Mouse (Mus musculus): ENCODE results near the gene Ms4a12.
"Not testable (repeated sequence)": the region's sequence is repeated elsewhere in the genome, so short reads cannot be mapped to it uniquely, and the experiment has no call there.

The Ms4a12 gene

DNA sequence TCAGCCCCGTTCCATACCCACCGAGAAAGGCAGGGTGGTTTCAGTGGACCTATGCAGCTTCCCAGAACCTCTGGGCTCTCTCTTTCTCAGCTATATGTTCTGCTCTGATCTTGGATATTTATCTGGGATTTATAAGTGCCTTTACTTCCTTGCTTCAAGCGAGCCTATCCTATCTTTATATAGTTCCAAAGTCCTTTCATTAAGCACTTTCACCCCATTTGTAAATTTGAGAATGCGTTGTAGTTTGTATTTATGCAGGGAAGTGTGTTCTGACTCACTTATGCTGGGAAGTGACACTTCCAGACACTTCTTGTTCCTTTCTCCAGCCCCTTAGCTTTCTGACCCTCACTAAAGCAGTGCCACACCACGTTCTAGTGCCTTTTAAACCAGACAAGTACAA, at the start of gene Ms4a12:
Gene Ms4a12, minus strand, starts transcription at position 101 of the 400 bp plus-strand sequence.
- DNase-seq (ENCODE audit: low spot score in 2 of 2), result no peak

DNA sequence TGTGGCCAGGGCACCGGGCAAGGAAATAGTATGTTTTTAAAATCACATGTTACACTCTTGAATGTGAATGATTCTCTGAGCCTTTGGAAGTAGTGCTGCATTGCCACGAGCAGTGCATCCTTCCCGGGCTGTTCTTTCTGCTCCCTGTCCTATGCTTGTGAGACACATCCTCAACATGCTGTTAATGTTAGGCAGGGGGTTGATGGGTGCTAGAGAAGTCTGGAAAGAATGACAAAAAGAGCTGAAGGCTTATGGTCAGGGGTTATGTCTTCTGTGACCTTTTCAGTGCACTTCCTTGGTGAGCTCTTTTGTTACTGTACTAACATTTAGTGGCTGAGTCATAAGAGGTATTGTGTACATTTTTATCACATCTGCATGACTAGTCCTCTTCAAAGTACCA, 48.0 kb upstream of the Ms4a12 start:
- no peak for DNase-seq (ENCODE audit: low spot score in 2 of 2)

DNA sequence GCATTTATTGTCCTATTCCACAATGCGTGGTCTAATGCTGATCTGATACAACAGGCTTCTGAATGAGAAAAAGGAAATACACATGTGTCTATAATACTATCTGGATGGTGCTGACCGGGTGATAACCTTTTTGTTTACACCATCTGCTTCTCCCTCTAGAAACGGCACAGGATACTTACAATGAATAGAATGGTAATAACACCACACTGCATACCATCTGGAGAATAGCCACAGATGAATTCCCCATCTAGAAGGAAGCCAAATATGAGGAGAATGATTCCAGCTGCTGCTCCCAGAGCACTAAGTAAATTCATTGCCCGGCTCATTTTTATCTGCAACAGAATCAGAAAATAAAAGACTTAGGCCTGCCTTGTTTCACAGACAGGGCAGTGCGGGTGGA, 44.2 kb upstream of the Ms4a12 start:
- DNase-seq (ENCODE audit: low spot score in 2 of 2), result no peak

DNA sequence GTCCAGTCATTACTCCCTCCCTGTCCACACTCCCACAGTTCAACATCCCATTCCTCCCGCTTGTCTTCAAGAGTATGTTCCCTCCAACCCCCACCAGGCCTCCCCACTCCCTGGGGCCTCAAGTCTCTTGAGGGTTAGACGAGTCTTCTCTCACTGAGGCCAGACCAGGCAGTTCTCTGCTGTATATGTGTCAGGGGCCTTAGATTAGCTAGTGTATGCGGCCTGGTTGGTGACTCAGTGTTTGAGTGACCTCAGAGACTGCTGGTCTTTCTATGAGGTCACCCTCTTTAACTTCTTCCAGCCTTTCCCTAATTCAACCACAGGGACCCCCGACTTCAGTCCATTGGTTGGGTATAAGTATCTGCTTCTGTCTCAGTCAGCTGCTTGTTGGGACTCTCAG, 34.7 kb upstream of the Ms4a12 start:
- DNase-seq (ENCODE audit: low spot score in 2 of 2), result no peak

DNA sequence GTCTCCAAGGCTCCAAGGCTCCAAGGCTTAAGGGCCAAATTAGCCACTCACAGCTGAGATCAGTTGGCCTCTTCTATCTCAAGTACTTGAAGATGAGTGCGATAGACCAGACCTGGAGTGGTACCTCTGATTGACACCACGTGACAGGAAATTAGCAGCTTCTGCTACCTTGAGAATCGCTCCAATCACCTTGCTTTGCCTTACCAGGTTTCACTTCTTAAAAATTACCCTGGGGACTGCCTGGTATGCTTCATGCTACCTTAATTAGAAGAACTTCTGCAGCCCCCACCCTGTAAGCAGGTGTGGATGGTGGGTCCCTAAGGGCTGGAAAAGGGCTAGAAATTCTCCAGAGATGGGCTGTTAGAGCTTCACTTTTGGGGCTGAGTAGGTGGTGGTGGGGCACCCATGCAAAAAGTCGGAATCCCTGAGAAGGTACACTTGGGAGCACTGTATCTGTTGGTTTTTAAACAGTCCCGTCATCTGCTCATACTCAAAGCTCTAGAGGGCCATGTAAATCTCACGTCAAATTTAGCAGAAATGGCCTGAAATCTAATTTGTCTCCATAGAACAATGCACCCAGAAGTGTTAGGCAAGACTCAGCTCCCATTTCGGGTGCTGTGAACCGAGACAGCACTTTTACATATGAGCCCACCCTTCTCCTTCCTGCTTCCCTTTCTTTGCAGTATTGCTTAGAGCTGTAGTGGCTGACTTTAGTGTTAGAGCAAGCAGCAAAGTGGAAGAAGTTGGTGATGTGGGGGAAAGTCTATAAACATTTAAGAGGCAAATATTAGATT, 34.0 kb upstream of the Ms4a12 start, which contains the start of gene Ms4a1:
Gene Ms4a1, minus strand, starts transcription at position 190 of the 794 bp plus-strand sequence.
- no peak for DNase-seq (ENCODE audit: low spot score in 2 of 2)

DNA sequence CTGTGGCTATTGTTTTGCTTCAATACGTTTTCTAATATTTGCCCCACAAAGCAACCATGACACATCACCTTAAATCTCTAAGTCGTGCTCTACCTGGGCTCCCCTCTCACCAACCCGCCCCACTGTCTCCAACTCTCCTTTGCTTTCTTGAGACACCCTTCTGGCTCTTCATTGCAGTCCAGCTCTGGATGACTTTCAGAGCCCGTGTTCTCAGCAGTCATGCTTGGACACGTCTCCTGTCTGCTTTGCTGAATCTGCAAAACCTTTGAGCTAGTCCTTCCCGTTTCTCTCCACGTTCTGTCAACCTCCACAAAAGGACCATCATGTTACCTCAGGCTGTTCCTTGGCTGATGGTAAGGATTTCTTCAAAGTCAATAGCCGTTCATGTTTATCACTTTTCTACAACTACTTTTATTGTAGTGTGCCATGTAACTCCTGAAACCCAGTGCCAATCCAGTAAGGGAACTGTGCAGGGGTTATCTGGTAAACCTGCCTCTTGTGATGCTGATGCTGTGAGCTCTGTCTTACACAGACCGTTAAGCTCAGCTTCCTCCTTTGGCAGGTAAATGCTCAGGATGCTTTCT, 32.4 kb upstream of the Ms4a12 start:
- DNase-seq (ENCODE audit: low spot score in 2 of 2), result no peak

DNA sequence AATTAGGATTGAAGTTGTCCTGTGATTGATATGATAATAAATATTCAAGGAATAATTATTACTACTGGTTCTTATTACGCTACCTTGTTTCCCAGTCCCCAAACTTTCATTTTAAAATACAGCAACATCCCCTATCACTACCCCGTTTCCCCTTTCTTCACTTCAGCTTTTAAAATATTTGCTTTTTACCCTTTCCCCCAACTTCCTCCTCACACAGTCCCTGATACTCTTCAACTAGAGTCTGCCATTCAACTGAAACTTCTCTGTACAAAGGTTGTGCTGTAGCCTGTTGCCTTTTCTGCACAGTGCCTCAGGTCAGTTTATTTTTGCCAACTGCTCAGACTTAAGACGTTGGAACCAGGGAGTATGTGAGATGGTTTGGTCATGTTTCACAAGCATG, 31.3 kb upstream of the Ms4a12 start:
- DNase-seq (ENCODE audit: low spot score in 2 of 2), result no peak

DNA sequence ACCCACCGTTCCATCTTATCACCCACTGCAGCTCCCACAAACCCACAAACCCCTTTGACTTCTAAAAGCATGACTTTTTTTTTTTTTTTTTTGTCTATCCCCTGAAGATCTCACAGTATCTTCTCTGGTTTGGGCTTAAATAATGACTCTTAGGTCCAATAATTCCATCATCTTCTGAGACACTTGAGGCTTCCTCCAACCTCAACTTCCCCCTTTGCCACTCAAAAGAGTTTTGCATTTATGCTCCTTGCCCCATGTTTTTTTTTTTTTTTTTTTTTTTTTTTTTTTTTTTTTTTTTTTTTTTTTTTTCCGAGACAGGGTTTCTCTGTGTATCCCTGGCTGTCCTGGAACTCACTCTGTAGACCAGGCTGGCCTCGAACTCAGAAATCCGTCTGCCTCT, 30.7 kb upstream of the Ms4a12 start:
- not testable (repeated sequence) for DNase-seq (ENCODE audit: low spot score in 2 of 2)

DNA sequence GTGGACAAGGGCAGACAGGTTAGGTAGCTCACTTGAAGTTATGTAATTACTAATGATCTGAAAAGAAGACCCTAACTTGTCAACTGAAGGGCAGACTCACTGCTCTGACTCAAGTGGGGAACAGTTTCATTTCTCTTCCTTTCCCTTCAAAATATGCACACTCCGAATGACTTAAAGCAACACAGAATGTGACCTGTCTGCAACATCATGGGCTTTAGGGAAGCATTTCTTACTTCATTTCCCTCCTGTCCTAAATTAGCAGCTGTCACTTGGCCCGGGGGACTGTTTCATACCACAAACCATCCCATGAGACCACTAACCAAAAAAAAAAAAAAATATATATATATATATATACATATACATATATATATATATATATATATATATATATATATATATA, 29.3 kb upstream of the Ms4a12 start:
- no peak for DNase-seq (ENCODE audit: low spot score in 2 of 2)

DNA sequence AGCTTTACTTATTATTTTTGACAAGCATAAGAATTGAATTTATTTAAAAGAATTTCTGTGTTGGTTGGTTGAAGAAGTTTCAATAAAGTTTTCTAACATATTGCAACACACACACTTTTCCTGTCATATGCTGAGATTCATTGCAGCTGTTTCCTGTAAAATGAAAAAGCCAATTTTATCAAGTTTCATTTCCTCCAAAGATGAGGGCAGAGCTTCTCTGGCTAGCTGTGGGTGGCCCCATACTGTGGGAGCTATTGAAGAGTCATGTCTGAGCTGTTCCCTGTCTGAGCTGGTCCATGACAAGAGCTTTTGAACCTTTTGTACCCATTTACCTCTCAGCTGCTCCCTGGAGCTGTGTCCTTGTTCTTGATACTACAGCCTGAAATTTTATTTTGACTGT, 12.0 kb upstream of the Ms4a12 start:
- no peak for DNase-seq (ENCODE audit: low spot score in 2 of 2)

DNA sequence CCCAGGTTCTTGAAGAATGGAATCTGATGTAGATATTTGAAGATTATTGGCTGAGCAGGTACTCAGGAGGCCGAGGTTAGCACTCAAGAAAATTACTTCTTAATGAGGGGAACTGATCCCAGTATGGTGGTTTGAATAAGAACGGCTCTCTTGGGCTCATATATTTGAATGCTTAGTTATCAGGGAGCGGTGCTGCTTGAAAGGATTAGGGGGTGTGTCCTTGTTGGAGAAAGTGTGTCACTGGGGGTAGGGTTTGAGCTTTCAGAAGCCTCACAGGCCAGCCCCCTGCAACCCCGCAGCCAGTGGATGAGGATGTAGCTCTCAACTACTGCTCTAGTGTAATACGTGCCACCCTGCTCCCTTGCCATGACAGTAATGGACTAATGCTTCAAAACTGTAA, 10.3 kb upstream of the Ms4a12 start:
- DNase-seq (ENCODE audit: low spot score in 2 of 2), result no peak

DNA sequence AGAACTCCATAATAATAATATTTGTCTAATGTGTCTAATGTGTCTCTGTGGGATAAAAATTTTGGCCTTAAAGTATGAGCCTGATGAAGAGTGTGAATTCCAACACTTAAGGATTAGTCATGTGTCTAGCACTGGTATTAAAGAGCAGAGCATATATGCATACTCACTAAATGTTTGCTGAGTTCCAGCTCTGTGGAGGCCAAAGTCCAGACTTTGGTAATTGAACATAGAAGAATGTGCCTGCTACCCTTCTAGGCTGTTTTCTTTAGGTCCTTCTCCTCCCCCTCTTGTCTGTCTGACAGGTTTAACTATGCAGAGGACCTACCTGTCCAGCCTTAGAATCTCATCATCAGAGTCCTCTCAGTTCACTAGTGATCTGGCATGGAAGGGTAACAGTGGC, 3.6 kb upstream of the Ms4a12 start:
- DNase-seq (ENCODE audit: low spot score in 2 of 2), result no peak

DNA sequence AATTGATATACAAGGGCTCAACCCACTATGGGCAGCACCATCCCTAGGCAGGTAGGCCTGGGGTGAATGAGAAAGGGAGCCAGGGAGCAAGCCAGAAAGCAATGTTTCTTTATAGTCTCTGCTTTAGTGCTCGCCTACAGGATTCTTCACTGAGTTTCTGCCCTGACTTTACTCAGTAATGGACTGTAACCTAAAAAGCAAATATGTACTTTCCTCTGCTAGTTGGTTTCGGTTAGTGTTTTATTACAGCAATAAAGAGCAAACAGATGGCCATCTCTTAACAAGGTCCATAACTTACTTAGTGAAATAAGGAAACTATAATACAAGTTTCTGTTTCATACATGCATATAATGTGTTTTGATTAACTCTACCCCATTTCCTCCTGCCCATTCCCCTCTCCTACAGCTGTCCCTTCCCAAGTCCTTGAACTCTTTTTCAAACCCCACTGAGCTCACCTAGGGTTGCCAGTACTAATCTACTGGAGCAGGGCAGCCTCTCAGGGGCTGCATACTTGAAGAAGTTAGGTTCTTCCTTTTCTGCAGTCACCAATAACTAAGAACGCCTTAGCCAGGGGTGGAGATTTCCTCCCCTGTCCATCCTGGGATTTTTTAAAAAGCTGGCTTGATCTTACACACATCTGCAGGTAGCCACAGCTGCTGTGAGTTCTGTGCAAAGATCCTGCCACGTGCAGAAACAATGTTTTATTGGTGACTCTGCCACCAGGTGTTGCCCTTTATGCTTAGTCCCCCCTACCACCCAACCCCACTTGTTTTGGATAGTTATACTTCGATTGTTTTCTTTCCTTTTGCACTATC, 2.9 kb upstream of the Ms4a12 start:
- DNase-seq (ENCODE audit: low spot score in 2 of 2), result no peak

DNA sequence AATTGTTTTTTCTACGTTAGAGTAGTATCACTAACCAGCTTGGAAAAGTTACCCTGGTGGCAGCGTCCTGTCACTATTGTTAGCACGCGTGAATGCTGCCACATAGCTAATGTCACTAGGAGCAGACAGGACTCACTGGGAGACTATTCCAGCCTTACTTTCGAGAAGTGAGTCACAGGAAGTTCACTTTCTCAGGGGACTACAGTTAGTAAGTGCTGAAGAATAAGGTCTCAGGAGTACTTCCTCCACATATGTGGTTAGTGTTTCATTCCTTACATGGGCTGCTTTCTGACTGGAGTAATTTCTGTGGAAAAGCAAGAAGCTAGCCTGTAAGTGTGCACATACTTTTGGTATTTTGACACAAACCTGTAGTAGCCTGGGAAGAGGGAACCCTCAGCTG, 2.0 kb upstream of the Ms4a12 start:
- DNase-seq (ENCODE audit: low spot score in 2 of 2), result no peak

DNA sequence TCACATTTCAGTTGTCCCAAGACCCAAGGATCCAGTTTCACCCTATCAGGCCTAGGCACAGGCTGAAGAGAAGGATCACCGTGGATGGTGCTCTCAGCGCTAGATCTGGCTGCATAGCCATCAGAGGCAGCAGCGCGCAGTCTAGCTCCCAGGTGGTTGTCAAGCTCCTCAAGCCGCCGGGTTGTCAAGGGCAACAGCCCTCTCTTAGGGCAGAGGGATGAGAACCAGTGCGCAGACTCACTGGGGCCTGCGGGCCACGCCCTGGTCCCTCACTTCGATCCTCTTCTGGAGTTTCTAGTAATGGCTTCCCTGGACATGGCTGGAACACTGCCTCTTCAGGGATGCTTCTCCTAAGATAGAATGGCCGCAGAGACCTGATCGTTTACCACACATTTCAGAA, 35.7 kb downstream of the Ms4a12 start, which contains the start of gene Ms4a13:
Gene Ms4a13, minus strand, starts transcription at position 192 of the 400 bp plus-strand sequence.
- no peak for DNase-seq (ENCODE audit: low spot score in 2 of 2)

DNA sequence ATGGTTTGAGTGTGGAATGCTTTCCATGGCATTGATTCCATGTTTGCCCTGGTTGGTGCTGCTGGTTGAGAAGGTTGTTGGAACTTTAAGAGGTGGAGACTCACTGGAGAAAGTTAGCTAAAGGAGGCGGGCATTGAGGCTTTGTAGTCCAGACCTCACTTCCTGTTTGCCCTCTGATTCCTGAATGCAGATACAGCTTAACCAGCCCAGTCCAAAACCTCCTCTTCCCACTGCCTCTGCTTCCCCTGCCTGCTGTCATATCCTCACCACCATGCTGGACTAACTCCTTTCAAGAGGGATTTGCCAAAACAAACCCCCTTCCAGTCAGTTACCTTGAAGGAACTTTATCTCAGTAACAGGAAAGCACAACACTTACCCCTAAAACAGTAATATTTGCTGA, 39.7 kb downstream of the Ms4a12 start:
- DNase-seq (ENCODE audit: low spot score in 2 of 2), result no peak

DNA sequence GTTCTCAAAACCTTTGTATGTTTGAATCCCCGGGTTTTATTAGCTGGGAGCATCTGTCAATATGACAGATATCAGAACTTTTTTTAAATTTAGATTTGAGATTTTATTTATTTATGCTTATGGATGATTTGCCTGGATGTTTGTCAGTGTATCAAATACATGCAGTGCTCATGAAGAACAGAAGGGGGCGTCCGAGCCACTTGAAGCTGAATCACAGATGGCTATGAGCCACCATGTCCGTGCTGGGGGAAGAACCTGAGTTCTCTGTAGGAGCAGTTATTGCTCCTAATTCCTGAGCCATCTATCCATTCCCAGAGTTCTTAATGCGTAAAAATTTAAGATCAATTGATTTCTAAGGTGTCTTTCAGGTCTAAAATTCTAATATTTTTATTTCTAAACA, 48.1 kb downstream of the Ms4a12 start:
- peak in 1 of 2 experiments; percentile 14 for DNase-seq (ENCODE audit: low spot score in 2 of 2)

DNA sequence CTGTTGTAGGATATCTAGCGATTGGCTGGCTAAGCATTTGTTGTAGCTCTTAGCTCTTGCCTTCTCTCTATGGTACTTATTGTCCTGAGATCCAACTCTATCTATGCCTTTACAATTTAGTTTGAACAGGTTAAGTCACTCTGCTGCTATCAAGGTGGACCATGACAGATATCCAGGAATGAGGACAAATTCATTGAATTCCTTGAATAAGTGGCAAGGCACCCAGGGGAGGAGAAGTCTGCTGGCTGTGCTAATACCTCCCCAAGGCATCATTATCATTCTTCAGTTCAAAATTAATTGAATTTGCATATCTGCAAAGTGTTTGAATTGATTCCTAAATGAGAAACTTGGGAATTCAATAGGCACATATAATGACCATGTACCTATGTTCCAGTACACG, 54.8 kb downstream of the Ms4a12 start:
- no peak for DNase-seq (ENCODE audit: low spot score in 2 of 2)

DNA sequence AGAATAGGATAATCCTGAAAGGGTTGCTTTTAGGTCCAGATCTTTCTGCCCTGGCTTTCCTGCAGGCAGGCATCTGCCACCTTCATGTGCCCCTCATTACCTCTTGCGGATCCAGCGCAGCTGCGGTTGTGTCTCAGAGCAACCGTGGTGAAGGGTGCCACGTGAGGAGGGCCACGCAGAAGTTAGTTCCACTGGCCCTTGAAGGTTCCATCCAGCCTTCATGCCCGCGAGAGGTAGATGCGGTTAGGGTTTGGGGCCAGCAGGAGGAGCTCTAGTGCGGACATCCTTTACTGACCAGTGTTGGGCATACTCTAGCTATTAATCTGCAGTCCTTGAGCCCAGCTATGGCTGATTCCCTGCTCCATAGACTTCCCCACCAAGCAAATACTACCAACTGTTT, 67.1 kb downstream of the Ms4a12 start, which contains the start of gene 1700025F22Rik:
Gene 1700025F22Rik, minus strand, starts transcription at position 149 of the 400 bp plus-strand sequence.
- no peak for DNase-seq (ENCODE audit: low spot score in 2 of 2)

Data from left cerebral cortex, adult 9 months (tissue).